Mouse (Mus musculus): ENCODE measurements at regions not wholly inside any gene's neighbourhood (a gene's known extent, or its start where the extent isn't known, plus 50 kb on each side); places are given as distances from the start of the nearest gene placed in this dataset.

- H3K9ac ChIP-seq (replicated peaks; ENCODE audit: low read depth, low read length), result no peak overlapping the region
- no peaks in the 10 kb centered on the region for H3K9me3 ChIP-seq (replicated peaks; ENCODE audit: control insufficient read depth, low read length)
- H3K27me3 ChIP-seq (ENCODE audit: control insufficient read depth, insufficient read depth, low read length), result no peaks in the 10 kb centered on the region
- H3K36me3 ChIP-seq (replicated peaks; ENCODE audit: control insufficient read depth, insufficient read depth, low read length), result no peaks in the 10 kb centered on the region
- WGBS, result 63% methylated on average over 14 of the region's 14 CpGs
- no peak overlapping the region for H3K27ac ChIP-seq (ENCODE audit: low read depth)
- TF ChIP-seq EP300 (IDR thresholded peaks at IDR 0.05; ENCODE audit: low read depth), result no peak
- no peaks in the 10 kb centered on the region for H3K4me1 ChIP-seq (ENCODE audit: control insufficient read depth, insufficient read depth)
- H3K4me3 ChIP-seq (ENCODE audit: low read depth, low read length), result no peak overlapping the region
- H3K4me2 ChIP-seq (ENCODE audit: low read depth, low read length), result no peak overlapping the region
- no peak for DNase-seq (ENCODE audit: low spot score)
- ATAC-seq (ENCODE audit: insufficient read depth, low read depth), result no peak
Observed at GRCm38 (mm10) chr16:50072853-50073360, 272.6 kb downstream of the Cd47 start.

- no peaks in the 10 kb centered on the region for H3K9me3 ChIP-seq (replicated peaks; ENCODE audit: control insufficient read depth, low read length)
- H3K4me1 ChIP-seq (ENCODE audit: control insufficient read depth, insufficient read depth), result no peaks in the 10 kb centered on the region
- no peak overlapping the region for H3K9ac ChIP-seq (replicated peaks; ENCODE audit: low read depth, low read length)
- no peak overlapping the region for H3K4me2 ChIP-seq (ENCODE audit: low read depth, low read length)
- peak; percentile 36 for TF ChIP-seq CTCF (IDR thresholded peaks at IDR 0.05; ENCODE audit: low read depth)
- TF ChIP-seq EP300 (IDR thresholded peaks at IDR 0.05; ENCODE audit: low read depth), result no peak
- no peak for ATAC-seq (ENCODE audit: insufficient read depth, low read depth)
- no peaks in the 10 kb centered on the region for H3K36me3 ChIP-seq (replicated peaks; ENCODE audit: control insufficient read depth, insufficient read depth, low read length)
- no peak for DNase-seq (ENCODE audit: low spot score)
- H3K4me3 ChIP-seq (ENCODE audit: low read depth, low read length), result no peak overlapping the region
- no peak overlapping the region for H3K27ac ChIP-seq (ENCODE audit: low read depth)
- no peaks in the 10 kb centered on the region for H3K27me3 ChIP-seq (ENCODE audit: control insufficient read depth, insufficient read depth, low read length)
- 71% methylated on average over 4 of the region's 4 CpGs for WGBS
Observed at GRCm38 (mm10) chr16:50073979-50074378, 273.6 kb downstream of the Cd47 start.

- 82% methylated on average over 4 of the region's 4 CpGs for WGBS
- TF ChIP-seq EP300 (IDR thresholded peaks at IDR 0.05; ENCODE audit: low read depth), result no peak
- no peak for TF ChIP-seq CTCF (IDR thresholded peaks at IDR 0.05; ENCODE audit: low read depth)
- H3K27ac ChIP-seq (ENCODE audit: low read depth), result no peak overlapping the region
- DNase-seq (ENCODE audit: low spot score), result no peak
- no peaks in the 10 kb centered on the region for H3K4me1 ChIP-seq (ENCODE audit: control insufficient read depth, insufficient read depth)
- ATAC-seq (ENCODE audit: insufficient read depth, low read depth), result no peak
- no peak overlapping the region for H3K4me3 ChIP-seq (ENCODE audit: low read depth, low read length)
- no peaks in the 10 kb centered on the region for H3K27me3 ChIP-seq (ENCODE audit: control insufficient read depth, insufficient read depth, low read length)
- no peak overlapping the region for H3K9ac ChIP-seq (replicated peaks; ENCODE audit: low read depth, low read length)
- H3K36me3 ChIP-seq (replicated peaks; ENCODE audit: control insufficient read depth, insufficient read depth, low read length), result no peaks in the 10 kb centered on the region
- H3K9me3 ChIP-seq (replicated peaks; ENCODE audit: control insufficient read depth, low read length), result no peaks in the 10 kb centered on the region
- H3K4me2 ChIP-seq (ENCODE audit: low read depth, low read length), result no peak overlapping the region
Observed at GRCm38 (mm10) chr16:50075641-50076040, 275.3 kb downstream of the Cd47 start.

GRCm38 (mm10) chr16:50081511-50081910 is 281.2 kb downstream of the Cd47 start:
- Histone ChIP-seq H3K9ac (replicated peaks; ENCODE audit: low read depth, low read length) (no peak overlapping the region), H3K36me3 (replicated peaks; ENCODE audit: control insufficient read depth, insufficient read depth, low read length) (no peaks in the 10 kb centered on the region), H3K4me2 (ENCODE audit: low read depth, low read length) (no peak overlapping the region), H3K4me1 (ENCODE audit: control insufficient read depth, insufficient read depth) (no peaks in the 10 kb centered on the region), H3K4me3 (ENCODE audit: low read depth, low read length) (no peak overlapping the region), H3K27ac (ENCODE audit: low read depth) (no peak overlapping the region), H3K9me3 (replicated peaks; ENCODE audit: control insufficient read depth, low read length) (no peaks in the 10 kb centered on the region; the same call in 1 of the 2 replicates), H3K27me3 (ENCODE audit: control insufficient read depth, insufficient read depth, low read length) (no peaks in the 10 kb centered on the region)
- 55% methylated on average over 1 of the region's 1 CpGs for WGBS
- ATAC-seq (ENCODE audit: insufficient read depth, low read depth), result no peak
- TF ChIP-seq EP300 (IDR thresholded peaks at IDR 0.05; ENCODE audit: low read depth), result no peak
- TF ChIP-seq CTCF (IDR thresholded peaks at IDR 0.05; ENCODE audit: low read depth), result no peak
- DNase-seq (ENCODE audit: low spot score), result no peak

DNA sequence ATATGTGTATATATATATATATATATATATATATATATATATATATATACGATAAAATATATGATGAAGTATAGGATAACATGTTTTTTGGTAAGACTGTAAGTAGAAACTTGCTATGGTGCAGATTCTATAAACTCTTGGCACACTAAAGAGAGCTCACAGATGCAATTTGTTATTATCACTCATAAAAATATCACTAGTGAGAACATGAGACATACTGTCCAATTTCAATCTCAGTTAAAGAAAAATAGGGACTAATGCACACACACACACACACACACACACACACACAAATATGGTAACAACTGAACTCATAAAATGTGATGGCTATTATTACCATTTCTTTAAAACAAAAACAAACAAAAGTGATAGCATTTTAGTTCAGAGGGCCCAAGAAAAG is 292.0 kb downstream of the Cd47 start:
- whole genome bisulfite sequencing, result 80% methylated on average over 1 of the region's 1 CpGs
- H3K9me3 ChIP-seq (replicated peaks; ENCODE audit: control insufficient read depth, low read length), result no peaks in the 10 kb centered on the region
- no peak overlapping the region for H3K9ac ChIP-seq (replicated peaks; ENCODE audit: low read depth, low read length)
- no peak for DNase-seq (ENCODE audit: low spot score)
- H3K4me2 ChIP-seq (ENCODE audit: low read depth, low read length), result no peak overlapping the region
- TF ChIP-seq EP300 (IDR thresholded peaks at IDR 0.05; ENCODE audit: low read depth), result no peak
- TF ChIP-seq CTCF (IDR thresholded peaks at IDR 0.05; ENCODE audit: low read depth), result no peak
- H3K4me1 ChIP-seq (ENCODE audit: control insufficient read depth, insufficient read depth), result no peaks in the 10 kb centered on the region
- H3K4me3 ChIP-seq (ENCODE audit: low read depth, low read length), result no peak overlapping the region
- no peaks in the 10 kb centered on the region for H3K36me3 ChIP-seq (replicated peaks; ENCODE audit: control insufficient read depth, insufficient read depth, low read length)
- H3K27me3 ChIP-seq (ENCODE audit: control insufficient read depth, insufficient read depth, low read length), result no peaks in the 10 kb centered on the region
- no peak for ATAC-seq (ENCODE audit: insufficient read depth, low read depth)
- no peak overlapping the region for H3K27ac ChIP-seq (ENCODE audit: low read depth)

GRCm38 (mm10) chr16:50092780-50093179 is 292.4 kb downstream of the Cd47 start:
- WGBS, result 78% methylated on average over 3 of the region's 3 CpGs
- no peak for DNase-seq (ENCODE audit: low spot score)
- H3K4me3 ChIP-seq (ENCODE audit: low read depth, low read length), result no peak overlapping the region
- no peak overlapping the region for H3K27ac ChIP-seq (ENCODE audit: low read depth)
- no peak for TF ChIP-seq CTCF (IDR thresholded peaks at IDR 0.05; ENCODE audit: low read depth)
- H3K27me3 ChIP-seq (ENCODE audit: control insufficient read depth, insufficient read depth, low read length), result no peaks in the 10 kb centered on the region
- H3K9ac ChIP-seq (replicated peaks; ENCODE audit: low read depth, low read length), result no peak overlapping the region
- no peaks in the 10 kb centered on the region for H3K36me3 ChIP-seq (replicated peaks; ENCODE audit: control insufficient read depth, insufficient read depth, low read length)
- H3K4me2 ChIP-seq (ENCODE audit: low read depth, low read length), result no peak overlapping the region
- no peaks in the 10 kb centered on the region for H3K9me3 ChIP-seq (replicated peaks; ENCODE audit: control insufficient read depth, low read length)
- no peaks in the 10 kb centered on the region for H3K4me1 ChIP-seq (ENCODE audit: control insufficient read depth, insufficient read depth)
- no peak for ATAC-seq (ENCODE audit: insufficient read depth, low read depth)
